Mouse (Mus musculus) MEL (cell line): ENCODE results near the gene H13. TPM values are rescaled to one million over a fixed set of nuclear protein-coding genes. Genes with fewer than 3 reads are reported as not detected.

Source experiments
- DNase-seq: peaks from one replicate; pipeline ENCODE4 v3.0.0; 2011; ENCODE audit warnings: low read depth, low spot score
- H3K27ac ChIP-seq: 2 replicates; pipeline ENCODE4 v1.5.1; 2012; ENCODE audit warnings: low read depth, mild to moderate bottlenecking, control low read depth, low read length, moderate library complexity; ENCODE audit not compliant: control insufficient read depth
- H3K27me3 ChIP-seq, 2 experiments: fragments of 150-350 bp in 1 of 2; sonication (generic) in 1 of 2; 2 replicates each; pipeline ENCODE4 v1.6.1; 2012; ENCODE audit warnings: low read length in 2 of 2, mild to moderate bottlenecking in 2 of 2, improper control_type of control experiment in 1 of 2, moderate library complexity in 1 of 2; ENCODE audit not compliant: insufficient read depth in 2 of 2, control insufficient read depth in 1 of 2
- H3K36me3 ChIP-seq, 2 experiments: 2 replicates each; pipeline ENCODE4 v1.6.1; 2012 to 2014; ENCODE audit warnings: low read length in 2 of 2, improper control_type of control experiment in 1 of 2, inconsistent platforms in 1 of 2, mild to moderate bottlenecking in 1 of 2; ENCODE audit not compliant: insufficient read depth in 2 of 2, control insufficient read depth in 1 of 2
- H3K4me1 ChIP-seq, 2 experiments: fragments of 150-350 bp in 1 of 2; sonication (generic) in 1 of 2; 2 replicates each; pipeline ENCODE4 v1.6.1; 2012; ENCODE audit warnings: low read length in 2 of 2, improper control_type of control experiment in 1 of 2, mild to moderate bottlenecking in 1 of 2; ENCODE audit not compliant: insufficient read depth in 2 of 2, control insufficient read depth in 1 of 2
- H3K4me3 ChIP-seq, 2 experiments: fragments of 150-350 bp in 1 of 2; sonication (generic) in 1 of 2; 2 replicates each; pipeline ENCODE4 v1.5.1; 2012; ENCODE audit warnings: low read depth in 2 of 2, low read length in 2 of 2, mild to moderate bottlenecking in 2 of 2, moderate library complexity in 2 of 2, control low read depth in 1 of 2, improper control_type of control experiment in 1 of 2; ENCODE audit not compliant: control insufficient read depth in 1 of 2, insufficient read depth in 1 of 2
- H3K79me2 ChIP-seq: 2 replicates; pipeline ENCODE4 v1.6.1; 2012; ENCODE audit warnings: mild to moderate bottlenecking, low read length, moderate library complexity; ENCODE audit not compliant: control insufficient read depth, poor library complexity, insufficient read depth
- H3K9ac ChIP-seq: 2 replicates; pipeline ENCODE4 v1.6.1; 2012; ENCODE audit warnings: low read depth, mild to moderate bottlenecking, control low read depth, low read length, moderate library complexity; ENCODE audit not compliant: control insufficient read depth, poor library complexity, severe bottlenecking
- H3K9me3 ChIP-seq: fragments of 150-350 bp; sonication (generic); replicated peaks from 2 replicates; pipeline ENCODE4 v1.6.1; 2012; ENCODE audit warnings: mild to moderate bottlenecking, low read length, improper control_type of control experiment, moderate library complexity; ENCODE audit not compliant: insufficient read depth
- BHLHE40 ChIP-seq: IDR thresholded peaks from 2 replicates; pipeline ENCODE4 v1.6.1; 2012; ENCODE audit warnings: low read depth, mild to moderate bottlenecking, inconsistent platforms, low read length, improper control_type of control experiment, borderline replicate concordance
- CTCF ChIP-seq, 3 experiments: IDR thresholded peaks in 2 of 3; conservative IDR thresholded peaks in 1 of 3; 2 replicates each; pipeline ENCODE4 v1.5.1; 2011 to 2012; ENCODE audit warnings: low read length in 3 of 3, low read depth in 2 of 3, mild to moderate bottlenecking in 2 of 3, improper control_type of control experiment in 1 of 3, inconsistent platforms in 1 of 3, mixed read lengths in 1 of 3, moderate library complexity in 1 of 3; ENCODE audit not compliant: control insufficient read depth in 1 of 3, insufficient read depth in 1 of 3, poor library complexity in 1 of 3, severe bottlenecking in 1 of 3
- E2F4 ChIP-seq: IDR thresholded peaks from 2 replicates; pipeline ENCODE4 v1.6.1; 2011; ENCODE audit warnings: low read depth, low read length, improper control_type of control experiment, borderline replicate concordance
- ELF1 ChIP-seq: IDR thresholded peaks from 2 replicates; pipeline ENCODE4 v1.6.1; 2014; ENCODE audit warnings: low read depth, mild to moderate bottlenecking, inconsistent platforms, low read length, improper control_type of control experiment, moderate library complexity
- GABPA ChIP-seq: IDR thresholded peaks from 2 replicates; pipeline ENCODE4 v1.6.1; 2012; ENCODE audit warnings: low read depth, mild to moderate bottlenecking, inconsistent platforms, low read length, improper control_type of control experiment, moderate library complexity
- GATA1 ChIP-seq: IDR thresholded peaks from 2 replicates; pipeline ENCODE4 v1.6.1; 2011; ENCODE audit warnings: low read depth, low read length, improper control_type of control experiment
- KAT2A ChIP-seq: conservative IDR thresholded peaks from 2 replicates; pipeline ENCODE4 v1.6.1; 2012; ENCODE audit warnings: low read depth, low read length, improper control_type of control experiment, inconsistent platforms
- MAFK ChIP-seq: IDR thresholded peaks from 2 replicates; pipeline ENCODE4 v1.6.1; 2011; ENCODE audit warnings: low read depth, mild to moderate bottlenecking, low read length, improper control_type of control experiment, borderline replicate concordance
- MXI1 ChIP-seq: IDR thresholded peaks from 2 replicates; pipeline ENCODE4 v1.6.1; 2011; ENCODE audit warnings: mild to moderate bottlenecking, low read depth, low read length, improper control_type of control experiment
- MYB ChIP-seq: IDR thresholded peaks from 2 replicates; pipeline ENCODE4 v1.6.1; 2011; ENCODE audit warnings: mild to moderate bottlenecking, low read depth, low read length, improper control_type of control experiment
- NELFE ChIP-seq: IDR thresholded peaks from 2 replicates; pipeline ENCODE4 v1.6.1; 2011; ENCODE audit warnings: low read depth, low read length, improper control_type of control experiment
- POLR2AphosphoS5 ChIP-seq: IDR thresholded peaks from 2 replicates; pipeline ENCODE4 v1.6.1; 2012; ENCODE audit warnings: low read depth, borderline replicate concordance, mild to moderate bottlenecking, inconsistent platforms, low read length, moderate library complexity, mixed read lengths
- RAD21 ChIP-seq: IDR thresholded peaks from 2 replicates; pipeline ENCODE4 v1.6.1; 2011; ENCODE audit warnings: mild to moderate bottlenecking, low read depth, low read length, improper control_type of control experiment
- RCOR1 ChIP-seq: IDR thresholded peaks from 2 replicates; pipeline ENCODE4 v1.6.1; 2012; ENCODE audit warnings: low read depth, mild to moderate bottlenecking, inconsistent platforms, low read length, improper control_type of control experiment
- SMC3 ChIP-seq: IDR thresholded peaks from 2 replicates; pipeline ENCODE4 v1.6.1; 2011; ENCODE audit warnings: low read depth, low read length, improper control_type of control experiment
- TAL1 ChIP-seq: IDR thresholded peaks from 2 replicates; pipeline ENCODE4 v1.6.1; 2012; ENCODE audit warnings: mild to moderate bottlenecking, inconsistent platforms, low read length, moderate library complexity, mixed read lengths
- TBP ChIP-seq: IDR thresholded peaks from 2 replicates; pipeline ENCODE4 v1.8.0; 2011; ENCODE audit warnings: low read depth, low read length, improper control_type of control experiment
- TCF12 ChIP-seq: IDR thresholded peaks from 2 replicates; pipeline ENCODE4 v1.6.1; 2014; ENCODE audit warnings: low read depth, mild to moderate bottlenecking, inconsistent platforms, low read length, improper control_type of control experiment, moderate library complexity
- ZC3H11A ChIP-seq: IDR thresholded peaks from 2 replicates; pipeline ENCODE4 v1.6.1; 2012; ENCODE audit warnings: low read depth, mild to moderate bottlenecking, inconsistent platforms, low read length, improper control_type of control experiment
- ZKSCAN1 ChIP-seq: IDR thresholded peaks from 2 replicates; pipeline ENCODE4 v1.6.1; 2012; ENCODE audit warnings: low read depth, mild to moderate bottlenecking, inconsistent platforms, low read length, improper control_type of control experiment, moderate library complexity
- ZMIZ1 ChIP-seq: IDR thresholded peaks from 2 replicates; pipeline ENCODE4 v1.6.1; 2012; ENCODE audit warnings: low read depth, mild to moderate bottlenecking, inconsistent platforms, low read length, improper control_type of control experiment, moderate library complexity
- ZNF384 ChIP-seq: IDR thresholded peaks from 2 replicates; pipeline ENCODE4 v1.6.1; 2012; ENCODE audit warnings: low read depth, mild to moderate bottlenecking, inconsistent platforms, low read length, improper control_type of control experiment
- polyA plus RNA-seq, 2 experiments: library from polyadenylated mRNA; stranded (reverse) in 1 of 2; unstranded in 1 of 2; fragments of >175 nt in 1 of 2; fragments of >200 nt in 1 of 2; gene quantifications; 2 replicates each; pipeline versions ENCODE4 v1.2.1 to v1.2.4; 2012; ENCODE audit warnings: low replicate concordance in 2 of 2, low read depth in 1 of 2; ENCODE audit not compliant: insufficient read length in 2 of 2, insufficient read depth in 1 of 2, missing spikeins in 1 of 2
- total RNA-seq: library from RNA; depleted of rRNA; stranded (reverse); fragments of 300-350 nt; gene quantifications from 2 replicates; pipeline ENCODE4 v1.2.3, GENCODE M21; 2012

Gene H13
- total and polyA plus RNA-seq, 3 experiments, result 82.7 to 421 (median 139) TPM

DNA sequence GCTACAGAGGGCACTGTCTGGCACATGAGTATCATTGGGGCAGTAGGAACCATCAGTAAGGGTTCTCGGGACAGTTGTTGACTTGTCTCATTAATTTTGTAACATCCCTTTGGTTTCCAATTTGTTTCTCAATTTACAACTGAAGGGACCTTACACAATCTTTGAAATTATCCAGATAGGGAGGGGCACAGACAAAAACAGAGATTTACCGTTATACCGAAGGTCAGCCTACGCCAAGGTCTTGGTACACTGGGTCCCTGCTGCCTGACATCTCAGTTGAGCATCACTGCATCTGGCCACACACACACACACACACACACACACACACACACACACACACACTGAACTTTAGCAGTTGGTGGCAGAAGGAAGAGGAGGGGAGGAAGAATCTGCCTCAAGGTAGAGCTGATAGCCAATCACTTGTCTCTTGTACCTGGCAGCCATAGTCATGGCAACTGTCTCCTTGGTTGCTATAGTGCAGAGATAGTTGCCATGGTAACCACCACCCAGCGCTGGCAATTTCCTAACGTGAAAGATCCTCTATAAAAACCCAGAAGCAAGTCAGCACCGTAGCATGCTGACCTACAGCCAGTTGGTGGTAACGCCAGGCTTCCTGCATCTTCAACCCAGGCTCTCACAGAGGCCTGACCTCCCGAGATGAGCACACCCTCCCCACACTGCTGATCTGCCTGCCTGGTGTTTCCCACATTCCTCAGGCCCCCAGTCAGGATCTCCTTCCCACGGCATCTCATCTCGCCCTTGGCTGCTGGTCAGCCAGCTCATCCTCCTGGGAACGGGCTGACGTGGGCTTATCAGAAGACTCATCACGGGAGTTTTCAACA is 15.2 kb upstream of the H13 start:
- Histone ChIP-seq H3K27me3 (peaks cover 0 to under 1% of the 10 kb centered on the region in 2 experiments; a peak in 1 of 4 replicates), H3K27ac (no peak overlapping the region), H3K9ac (no peak overlapping the region), H3K9me3 (no peaks in the 10 kb centered on the region), H3K4me3 (no peak overlapping the region), H3K4me1 (peaks cover 0 to 13% of the 10 kb centered on the region in 2 experiments; a peak in 2 of 4 replicates), H3K79me2 (no peaks in the 10 kb centered on the region), H3K36me3 (no peaks in the 10 kb centered on the region)
- peak; percentile 53 for DNase-seq
- peak; percentile 68 for TF ChIP-seq GATA1
- no peak for TF ChIP-seq RCOR1
- no peak for TF ChIP-seq ZC3H11A

DNA sequence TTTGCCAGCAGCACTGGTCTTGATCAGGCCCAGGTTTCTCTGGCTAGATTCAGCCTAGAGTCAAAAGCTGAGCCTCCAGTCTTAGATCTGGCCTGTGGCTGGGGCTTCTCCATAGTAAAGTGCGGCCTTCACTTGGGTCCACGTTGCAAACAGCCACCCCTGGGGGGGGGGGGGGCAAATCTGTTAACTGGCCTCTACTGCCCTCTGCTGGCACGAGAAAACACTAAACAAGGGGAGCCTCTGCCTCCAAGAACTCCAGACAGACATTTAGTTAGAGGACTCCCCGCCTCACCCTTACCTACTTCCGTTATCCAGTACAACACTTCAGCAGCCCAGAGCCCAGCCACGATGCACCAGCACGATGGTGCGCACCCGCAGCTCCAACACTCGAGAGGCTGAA is 11.9 kb upstream of the H13 start:
- no peaks in the 10 kb centered on the region for H3K9me3 ChIP-seq
- no peak overlapping the region for H3K4me3 ChIP-seq
- H3K79me2 ChIP-seq, result no peaks in the 10 kb centered on the region
- no peaks in the 10 kb centered on the region; a peak in 1 of 4 replicates for H3K27me3 ChIP-seq
- H3K36me3 ChIP-seq, result no peaks in the 10 kb centered on the region
- peaks cover 0 to 13% of the 10 kb centered on the region in 2 experiments; a peak in 2 of 4 replicates for H3K4me1 ChIP-seq
- TF ChIP-seq CTCF (IDR thresholded peaks at IDR 0.05 in 2 of 3, conservative IDR thresholded peaks at IDR 0.05 in 1 of 3; ENCODE audit: control insufficient read depth in 1 of 3, insufficient read depth in 1 of 3, low read depth in 2 of 3, low read length in 3 of 3, poor library complexity in 1 of 3, severe bottlenecking in 1 of 3) (peak; percentile 26 to 50 (median 46); a peak in 5 of 6 replicates), RAD21 (peak; percentile 14), ZNF384 (no peak), SMC3 (peak; percentile 34; the same call in 1 of the 2 replicates), GABPA (no peak)
- no peak overlapping the region for H3K9ac ChIP-seq
- no peak overlapping the region for H3K27ac ChIP-seq
- peak; percentile 19 for DNase-seq

DNA sequence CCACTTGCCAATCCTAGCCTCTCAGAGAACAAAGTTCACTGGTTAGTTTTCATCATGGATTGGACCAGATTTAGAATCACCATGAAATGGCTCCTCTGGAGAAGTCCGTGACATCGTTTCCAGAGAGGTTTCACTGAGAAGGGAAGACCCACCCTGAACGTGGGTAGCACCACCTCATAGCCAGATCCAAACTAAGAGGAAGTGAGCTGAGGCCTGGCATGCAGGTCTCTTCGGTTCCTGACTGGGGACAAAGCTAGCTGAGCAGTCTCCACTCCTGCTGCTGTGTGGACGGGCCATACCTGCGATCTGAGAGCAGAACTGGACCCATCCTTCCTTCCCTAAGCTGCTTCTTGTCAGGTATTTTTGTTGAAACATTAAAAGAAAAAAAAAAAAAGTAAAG is 8.1 kb upstream of the H13 start:
- H3K27ac ChIP-seq, result no peak overlapping the region
- H3K9me3 ChIP-seq, result no peaks in the 10 kb centered on the region
- no peak overlapping the region for H3K4me3 ChIP-seq
- peaks cover 4 to 10% of the 10 kb centered on the region in 2 experiments; a peak in 3 of 4 replicates for H3K27me3 ChIP-seq
- H3K36me3 ChIP-seq, result no peaks in the 10 kb centered on the region
- no peaks in the 10 kb centered on the region for H3K4me1 ChIP-seq
- no peak for TF ChIP-seq ZNF384
- TF ChIP-seq TBP, result no peak
- TF ChIP-seq RAD21, result no peak
- TF ChIP-seq SMC3, result no peak
- no peak for TF ChIP-seq ZC3H11A
- TF ChIP-seq MAFK, result no peak
- TF ChIP-seq E2F4, result no peak
- TF ChIP-seq TCF12, result no peak
- TF ChIP-seq ZKSCAN1, result no peak
- TF ChIP-seq BHLHE40, result no peak
- TF ChIP-seq ZMIZ1, result no peak
- TF ChIP-seq TAL1, result no peak
- TF ChIP-seq MYB, result no peak
- no peak for TF ChIP-seq NELFE
- TF ChIP-seq POLR2AphosphoS5, result no peak
- TF ChIP-seq KAT2A, result no peak
- no peak for TF ChIP-seq ELF1
- TF ChIP-seq GABPA, result no peak
- no peak for TF ChIP-seq MXI1
- peak; percentile 35 for DNase-seq
- no peaks in the 10 kb centered on the region for H3K79me2 ChIP-seq
- 0 out of 2 replicates have a peak overlapping the region, but pooled peaks have one; percentile 2 for H3K9ac ChIP-seq
